Mouse (Mus musculus): Measurements from ENCODE around the gene Pole4.

Pole4 gene

DNA sequence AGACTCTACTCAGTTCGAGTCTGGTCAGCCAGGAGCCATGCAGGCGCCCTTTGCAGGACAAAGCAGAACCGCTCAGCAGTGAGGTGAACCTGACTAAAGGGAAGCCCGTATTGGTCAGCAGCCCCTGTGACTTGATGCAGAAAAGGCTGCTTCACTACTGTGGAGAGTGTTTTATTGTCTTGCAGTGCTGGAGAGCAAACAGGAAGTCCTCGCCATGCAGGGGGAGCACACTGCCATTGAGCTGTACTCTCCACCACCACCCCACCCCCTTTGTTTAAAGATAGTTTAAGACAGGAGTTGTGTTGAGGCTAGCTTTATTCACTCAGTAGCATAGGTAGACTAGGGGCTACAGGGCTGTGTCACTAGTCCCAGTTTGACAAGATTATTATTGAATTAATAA is at the start of gene Pole4:
Pole4 (minus strand) TSS at position 145 of the 400 bp plus-strand sequence.
- DNase-seq (ENCODE audit: low read depth), result no peak

DNA sequence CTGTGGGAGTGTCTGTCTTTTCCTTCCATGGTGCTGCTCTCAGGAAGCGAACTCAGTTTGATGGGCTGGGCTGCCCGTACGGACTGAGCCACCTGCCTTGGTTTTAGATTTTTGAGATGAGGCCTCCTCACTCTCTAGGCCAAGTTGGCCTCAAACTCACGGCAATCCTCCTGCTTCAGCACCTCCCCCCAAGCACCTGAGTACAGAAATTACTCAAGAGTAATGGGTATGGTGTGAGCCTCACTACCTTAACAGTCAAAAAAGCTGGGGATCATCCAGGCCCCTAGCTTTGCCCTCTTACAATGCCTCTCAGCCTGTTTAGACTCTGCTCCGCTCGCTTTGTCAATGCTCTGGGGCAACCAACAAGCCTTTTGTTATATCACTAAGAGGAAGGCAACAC is 49.6 kb upstream of the Pole4 start:
- DNase-seq (ENCODE audit: low read depth), result no peak

DNA sequence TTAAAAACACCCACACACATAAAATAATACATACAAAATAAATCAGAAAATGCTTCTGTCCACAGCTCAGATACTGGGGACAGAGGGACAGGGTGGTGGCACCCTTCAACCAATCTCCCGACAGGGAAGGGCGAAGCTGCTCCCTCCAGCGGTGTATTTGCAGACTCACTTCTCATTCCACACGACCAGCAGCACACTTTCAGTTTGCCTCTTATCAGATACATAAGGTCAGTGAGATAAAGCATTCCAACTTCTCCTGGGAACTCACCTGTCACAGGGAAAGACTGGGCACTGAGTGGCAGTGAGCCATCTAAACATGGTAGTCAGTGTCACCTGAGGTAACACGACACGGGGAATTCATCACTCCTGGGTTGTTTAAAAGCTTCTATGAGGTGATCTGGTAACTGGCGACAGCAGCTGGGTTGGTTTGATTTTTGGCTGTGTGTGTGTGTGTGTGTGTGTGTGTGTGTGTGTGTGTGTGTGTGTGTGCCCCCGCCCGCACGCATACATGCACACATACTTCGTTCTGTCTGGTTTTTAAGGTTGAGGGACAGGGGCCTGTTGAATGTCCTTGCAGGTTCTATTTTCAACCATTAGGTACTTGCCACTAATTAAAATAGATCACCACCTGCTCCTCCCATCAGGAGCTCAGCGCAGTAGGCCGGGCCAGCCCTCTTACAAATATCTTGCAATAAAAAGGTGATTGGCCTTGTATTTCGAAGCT is 48.6 kb upstream of the Pole4 start:
- no peak for DNase-seq (ENCODE audit: low read depth)

DNA sequence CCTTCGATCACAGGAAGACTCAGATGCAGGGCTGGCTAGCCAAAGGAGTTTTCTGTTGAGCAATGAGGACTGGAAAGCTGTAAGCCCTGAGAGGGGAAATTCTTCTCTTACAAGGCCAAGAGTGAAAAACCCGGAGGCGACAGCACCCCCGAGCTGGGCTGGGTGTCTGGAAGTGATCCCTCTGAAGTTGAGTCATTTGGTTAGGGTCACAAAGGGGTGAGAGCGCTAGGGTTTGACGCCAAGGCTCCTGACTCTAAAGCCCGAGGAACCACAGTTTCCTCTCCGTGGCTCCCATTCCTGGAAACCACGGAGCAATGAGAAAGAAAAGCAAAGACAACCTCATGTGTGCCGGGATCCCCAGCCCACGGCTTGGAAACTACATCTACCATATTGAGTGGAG is 47.9 kb upstream of the Pole4 start:
- peak; percentile 77 for DNase-seq (ENCODE audit: low read depth)

DNA sequence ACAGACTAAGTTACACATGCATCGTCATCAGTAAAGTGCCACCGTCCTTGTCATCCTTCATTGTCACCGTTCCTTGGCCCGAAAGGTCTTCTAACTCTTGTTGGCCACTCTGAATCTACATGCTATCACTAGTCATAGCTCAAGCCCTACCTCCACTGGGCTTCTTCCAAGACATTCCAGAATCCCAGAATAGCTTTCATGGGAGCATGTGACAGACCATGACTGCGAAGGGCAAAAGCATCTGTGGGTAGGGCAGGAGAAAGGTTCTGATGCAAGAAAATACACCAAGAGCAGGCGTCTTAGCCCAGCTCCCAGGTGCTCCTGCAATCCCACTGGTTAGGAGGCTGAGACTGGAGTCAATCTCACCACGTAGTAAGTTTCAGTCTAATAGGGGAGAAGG is 46.6 kb upstream of the Pole4 start:
- DNase-seq (ENCODE audit: low read depth), result no peak

DNA sequence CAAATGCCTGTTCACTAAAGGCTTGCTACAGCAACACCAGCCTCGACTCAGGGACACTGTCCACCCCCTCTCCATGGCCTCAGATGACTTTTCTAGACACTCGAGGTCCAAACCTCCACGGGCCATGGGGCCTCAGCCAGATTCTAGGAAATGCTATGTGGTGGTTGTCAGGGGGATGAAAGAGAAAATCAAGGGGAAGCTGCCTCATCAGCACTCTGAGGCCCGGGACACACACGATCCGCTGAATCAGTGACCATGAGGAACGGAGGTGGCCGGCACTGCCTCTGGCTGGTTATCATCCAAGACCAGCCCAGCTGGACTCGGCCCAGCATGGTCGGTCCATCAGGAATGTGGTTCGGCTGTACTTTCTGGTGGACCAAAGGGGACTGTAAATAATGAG is 45.9 kb upstream of the Pole4 start:
- DNase-seq (ENCODE audit: low read depth), result no peak

DNA sequence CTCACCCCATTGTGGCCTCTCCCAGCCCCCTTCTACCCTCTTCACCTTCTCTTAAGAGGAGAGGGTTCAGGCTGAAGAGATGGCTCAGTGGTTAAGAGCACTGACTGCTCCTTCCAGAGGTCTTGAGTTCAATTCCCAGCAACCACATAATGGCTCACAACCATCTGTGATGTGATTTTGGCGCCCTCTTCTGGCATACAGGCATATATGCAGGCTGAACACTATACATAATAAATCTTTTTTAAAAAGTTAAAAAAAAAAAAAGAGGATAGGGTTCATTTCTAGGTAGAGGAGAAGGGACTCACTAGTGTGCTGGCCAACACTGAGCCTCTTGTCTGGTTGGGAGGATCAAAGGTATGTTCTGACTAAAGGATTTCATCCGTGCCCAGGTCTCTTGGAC is 44.9 kb upstream of the Pole4 start:
- DNase-seq (ENCODE audit: low read depth), result no peak

DNA sequence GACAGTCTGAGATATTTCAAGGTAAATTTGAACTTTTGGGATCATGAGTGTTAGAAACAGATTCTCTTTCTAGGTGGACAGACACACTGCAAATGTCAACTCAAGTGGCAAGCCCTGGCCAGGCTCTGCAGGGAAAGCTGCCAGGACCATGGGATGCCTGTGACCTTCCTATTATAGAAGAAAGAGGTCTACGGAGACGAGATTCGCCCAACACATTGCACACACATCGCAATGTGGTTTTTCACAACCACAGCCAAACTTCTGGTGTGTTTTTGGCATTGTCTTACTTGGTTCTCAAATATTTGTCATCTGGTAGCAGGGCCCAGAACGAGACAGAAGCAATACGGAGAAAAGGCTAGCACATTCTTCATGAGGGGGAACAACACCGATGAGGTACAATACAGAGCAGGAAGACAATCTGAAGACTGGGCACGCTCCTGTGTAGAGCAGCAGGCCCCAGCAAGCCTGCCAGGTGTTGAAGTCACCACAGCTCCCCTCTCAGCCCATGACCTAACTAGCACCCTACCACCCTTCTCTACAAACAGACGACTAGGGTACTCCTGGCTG is 43.0 kb upstream of the Pole4 start:
- DNase-seq (ENCODE audit: low read depth), result no peak

DNA sequence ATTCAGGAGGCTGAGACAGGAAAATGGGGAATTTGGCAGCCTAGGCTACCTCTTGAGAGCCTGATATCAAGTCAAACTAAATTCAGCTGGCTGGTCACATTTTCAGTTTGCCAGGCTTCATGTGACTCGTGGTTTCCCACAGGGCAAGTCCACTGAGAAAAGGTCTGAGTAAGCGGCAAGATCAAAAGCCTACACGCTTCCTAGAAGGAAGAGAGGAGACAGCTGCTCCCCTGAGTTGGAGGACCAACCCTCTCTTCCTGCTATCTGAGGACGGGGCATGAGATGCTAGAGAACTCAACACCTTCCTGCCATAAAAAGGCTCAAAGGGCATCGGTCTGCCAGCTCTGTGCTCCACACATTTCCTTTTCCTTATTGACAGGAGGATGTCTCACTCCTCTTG is 41.9 kb upstream of the Pole4 start:
- DNase-seq (ENCODE audit: low read depth), result no peak

DNA sequence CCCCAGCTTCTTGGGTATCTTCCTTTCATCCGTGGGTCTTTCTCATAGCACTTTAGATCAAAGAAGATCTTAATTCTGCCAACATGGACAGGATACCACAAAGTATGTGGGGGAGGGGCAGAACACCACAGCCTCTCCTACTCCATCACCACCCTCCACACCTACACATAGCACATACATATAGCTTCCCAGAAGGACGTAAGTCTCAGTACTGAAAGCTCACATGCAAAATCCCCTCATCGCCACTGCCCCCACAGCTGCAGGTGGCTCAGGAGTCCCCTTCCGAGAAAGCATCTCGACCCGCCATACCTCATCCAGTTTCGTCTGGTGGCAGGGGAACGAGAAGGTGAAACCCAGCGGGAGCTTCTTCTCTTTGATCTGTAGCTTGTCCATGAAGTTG is 39.4 kb upstream of the Pole4 start:
- no peak for DNase-seq (ENCODE audit: low read depth)

DNA sequence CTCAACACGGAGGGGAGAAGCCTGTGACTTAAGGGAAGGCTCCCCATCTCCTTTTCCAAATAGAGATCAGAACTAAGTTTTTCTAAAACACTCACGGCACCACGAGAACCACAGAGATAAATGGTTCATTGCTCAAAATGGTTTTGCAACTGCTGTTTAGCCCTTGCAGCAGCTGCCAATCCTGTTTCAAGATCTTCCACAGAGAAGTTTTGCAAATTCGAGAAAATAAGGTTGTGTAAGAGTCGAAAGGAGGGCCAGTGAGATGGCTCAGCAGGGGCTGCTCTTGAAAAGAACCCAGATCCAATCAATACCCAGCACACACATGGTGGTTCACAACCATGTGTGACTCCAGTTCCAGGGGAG is 36.3 kb upstream of the Pole4 start:
- DNase-seq (ENCODE audit: low read depth), result no peak

DNA sequence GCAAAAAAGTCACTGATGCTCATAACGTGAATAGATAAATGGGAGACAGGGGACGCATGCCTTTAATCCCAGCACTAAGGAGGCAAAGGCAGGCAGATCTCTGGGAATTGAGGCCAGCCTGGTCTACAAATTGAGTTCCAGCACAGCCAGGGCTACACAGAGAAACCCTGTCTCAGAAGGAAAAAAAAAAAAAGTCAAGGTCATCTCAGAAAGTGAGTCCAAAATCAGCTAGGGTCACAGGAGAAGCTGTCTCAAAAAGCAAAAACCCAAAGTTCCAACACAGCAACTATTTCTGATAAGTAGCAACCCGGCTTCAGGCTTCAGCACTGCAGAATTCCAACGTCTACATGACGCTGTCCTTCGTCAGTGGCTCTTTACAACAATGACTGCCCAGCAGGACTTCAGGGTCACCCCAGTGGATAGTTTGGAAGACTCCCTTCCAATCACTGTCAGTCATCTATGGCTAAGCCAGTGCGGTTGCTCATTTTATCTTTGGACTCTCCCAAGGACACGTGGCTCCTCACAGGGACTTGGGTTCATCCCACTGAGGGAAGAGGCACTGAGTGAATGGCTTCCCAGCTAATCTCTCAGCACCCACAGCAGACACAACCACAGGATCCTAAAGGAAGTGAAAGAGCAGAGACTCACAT is 35.8 kb upstream of the Pole4 start:
- DNase-seq (ENCODE audit: low read depth), result no peak

DNA sequence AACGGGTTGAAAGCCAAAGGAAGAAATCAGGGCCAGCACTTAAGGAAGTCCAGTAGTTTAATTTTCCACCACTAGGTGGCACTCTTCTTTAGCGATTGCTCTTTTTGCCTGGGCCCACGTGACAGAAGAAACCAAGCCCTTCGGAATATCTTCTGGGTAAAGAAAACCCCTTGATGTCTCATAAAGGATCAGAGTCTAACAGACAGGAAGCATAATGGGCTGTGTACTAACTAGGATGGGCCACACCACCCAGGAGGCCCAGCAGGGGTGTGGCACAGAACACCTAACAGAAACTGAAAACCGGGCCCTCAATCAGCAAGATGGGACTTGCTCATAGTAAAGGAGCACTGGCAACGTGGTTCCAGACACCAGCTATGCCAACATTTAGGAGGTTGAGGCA is 35.1 kb upstream of the Pole4 start:
- no peak for DNase-seq (ENCODE audit: low read depth)

DNA sequence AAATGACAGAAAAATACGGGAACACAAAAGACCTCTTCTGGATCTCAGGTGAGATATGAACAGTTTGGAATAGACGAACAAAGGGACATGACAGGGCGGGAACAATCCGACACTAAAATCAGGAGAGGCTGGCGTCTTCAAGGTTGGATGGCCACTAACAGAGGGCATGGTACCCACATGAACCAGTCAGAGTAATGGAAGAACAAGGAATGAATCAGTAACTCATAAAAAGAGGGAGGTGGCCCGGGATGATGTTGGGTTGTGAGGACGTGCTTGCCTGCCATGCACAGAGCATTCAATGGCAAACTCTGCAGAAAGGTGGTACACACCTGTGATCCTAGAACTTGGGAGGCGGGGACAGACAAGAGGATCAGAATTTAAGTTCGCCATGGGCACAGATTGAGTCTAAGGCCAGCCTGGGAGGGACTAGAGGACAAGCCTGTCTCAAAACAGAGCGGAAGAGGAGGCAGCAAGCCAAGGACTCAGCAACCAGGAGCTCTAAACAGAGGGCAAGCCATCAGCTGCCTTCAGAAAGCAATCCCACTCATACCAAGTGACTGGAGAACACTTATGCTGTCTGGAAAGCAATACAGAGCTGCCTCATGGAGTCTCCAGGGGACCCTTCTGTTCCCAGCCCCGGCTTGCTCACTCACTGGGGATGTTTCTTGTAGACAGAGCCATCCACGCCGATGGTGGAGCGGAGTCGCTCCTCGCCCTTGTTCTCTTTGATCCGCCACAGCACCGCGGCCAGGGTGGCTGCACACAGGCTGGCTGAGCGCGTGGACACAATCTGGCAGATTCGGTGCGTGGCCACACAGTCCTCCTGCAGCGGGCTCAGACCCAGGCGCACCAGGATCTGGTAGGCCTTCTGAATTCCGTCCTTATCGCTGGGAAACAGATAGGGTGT is 32.7 kb upstream of the Pole4 start:
- DNase-seq (ENCODE audit: low read depth), result no peak

DNA sequence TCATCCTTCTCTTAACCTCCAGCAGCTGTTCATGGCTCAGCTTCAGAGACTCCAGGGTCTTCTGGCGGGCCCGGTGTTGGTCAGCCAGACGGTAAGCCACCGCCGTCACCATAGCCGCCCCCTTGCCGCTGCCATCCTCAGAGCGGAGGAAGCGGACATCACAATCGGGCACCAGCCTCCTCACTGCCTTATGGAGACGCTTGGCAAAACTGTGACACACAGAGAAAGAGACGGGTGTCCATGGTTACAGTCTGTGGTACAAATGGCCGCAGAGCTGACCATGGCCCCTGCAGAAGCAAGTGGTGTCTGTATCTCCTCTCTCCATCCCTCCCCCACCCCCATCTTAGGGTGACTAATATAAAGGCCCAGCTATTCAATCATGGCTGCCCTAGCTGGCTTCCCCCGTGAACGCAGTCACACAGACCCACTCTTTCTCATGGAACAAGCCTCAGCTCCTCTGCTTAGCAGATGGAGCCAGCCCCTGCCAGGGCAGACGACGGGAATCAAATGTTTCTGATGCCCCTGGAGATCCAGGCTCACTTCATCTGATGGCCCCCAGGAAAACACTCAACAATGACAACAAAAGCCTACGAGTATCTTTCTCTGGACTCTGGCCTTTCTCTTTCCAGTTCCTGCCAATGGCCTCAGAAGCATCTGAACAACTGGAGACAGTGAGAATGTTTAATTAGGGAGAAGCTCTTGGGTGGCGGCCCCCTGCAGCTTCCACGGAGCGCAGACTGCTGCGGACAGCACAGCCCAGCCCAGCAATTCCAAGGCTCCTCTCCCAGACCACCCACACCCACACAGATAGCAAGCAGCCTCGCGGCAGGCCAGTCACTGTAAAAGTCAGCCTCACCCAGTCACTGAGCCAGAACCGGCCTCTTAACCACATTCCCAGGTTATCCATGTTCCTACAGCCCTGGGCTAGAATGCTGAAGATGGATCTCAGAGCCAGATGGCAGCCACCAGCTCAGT is 31.7 kb upstream of the Pole4 start:
- DNase-seq (ENCODE audit: low read depth), result no peak

DNA sequence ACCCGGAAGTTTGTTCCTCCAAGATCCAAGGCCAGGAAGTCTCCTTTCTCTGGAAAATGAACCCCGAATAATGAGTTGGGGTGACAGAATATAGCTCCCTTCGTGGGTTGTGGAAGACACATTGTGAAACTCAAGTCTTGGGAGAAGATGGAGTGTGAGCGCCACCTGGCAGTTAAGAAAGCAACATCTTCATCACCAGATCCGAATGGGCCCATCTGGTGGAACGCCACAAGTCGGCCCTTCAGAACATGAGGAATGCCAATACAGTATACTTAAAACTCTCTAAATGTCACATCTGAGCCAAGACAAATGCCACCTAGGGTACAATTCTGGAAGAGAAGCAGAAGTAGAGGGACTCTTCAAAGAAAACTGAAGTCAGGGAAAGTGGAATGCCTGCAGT is 30.2 kb upstream of the Pole4 start:
- DNase-seq (ENCODE audit: low read depth), result no peak

DNA sequence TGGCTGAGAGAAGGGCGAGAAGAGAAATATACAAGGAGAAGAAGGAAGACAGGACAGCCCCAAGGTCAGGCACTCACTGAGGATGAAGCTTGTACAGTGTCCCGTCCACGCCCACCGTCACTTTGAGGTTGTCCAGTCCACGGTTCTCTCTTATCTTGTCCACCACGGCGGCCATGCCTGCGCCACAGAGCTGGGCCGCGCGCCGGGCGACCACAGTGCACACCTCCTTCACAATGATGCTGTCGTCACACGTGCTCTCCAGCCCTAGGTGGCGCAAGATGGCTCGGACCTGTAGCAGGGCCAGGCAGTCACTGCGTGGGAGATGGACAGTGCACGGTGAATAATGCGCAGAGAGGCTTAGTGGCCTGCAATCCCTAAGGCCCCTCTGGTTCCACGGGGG is 23.5 kb upstream of the Pole4 start:
- no peak for DNase-seq (ENCODE audit: low read depth)

DNA sequence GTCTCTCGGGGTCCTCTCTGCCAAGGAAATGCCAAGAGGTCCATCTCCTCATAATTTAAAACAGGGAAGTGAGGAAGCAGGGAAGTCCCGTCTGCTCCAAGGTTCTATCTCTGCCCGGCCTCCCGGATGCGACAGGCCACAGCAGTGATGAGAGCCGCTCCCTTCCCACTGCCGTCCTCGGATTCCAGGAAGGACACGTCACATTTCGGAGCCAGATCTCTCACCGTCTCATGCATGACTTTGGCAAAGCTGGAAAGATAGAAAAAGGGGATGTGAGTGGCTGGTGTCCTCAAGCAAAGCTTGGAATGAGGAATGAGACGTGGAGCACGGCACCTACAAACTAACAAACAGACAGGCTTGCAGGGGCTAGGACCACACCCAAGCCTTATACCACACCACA is 22.0 kb upstream of the Pole4 start:
- DNase-seq (ENCODE audit: low read depth), result no peak

DNA sequence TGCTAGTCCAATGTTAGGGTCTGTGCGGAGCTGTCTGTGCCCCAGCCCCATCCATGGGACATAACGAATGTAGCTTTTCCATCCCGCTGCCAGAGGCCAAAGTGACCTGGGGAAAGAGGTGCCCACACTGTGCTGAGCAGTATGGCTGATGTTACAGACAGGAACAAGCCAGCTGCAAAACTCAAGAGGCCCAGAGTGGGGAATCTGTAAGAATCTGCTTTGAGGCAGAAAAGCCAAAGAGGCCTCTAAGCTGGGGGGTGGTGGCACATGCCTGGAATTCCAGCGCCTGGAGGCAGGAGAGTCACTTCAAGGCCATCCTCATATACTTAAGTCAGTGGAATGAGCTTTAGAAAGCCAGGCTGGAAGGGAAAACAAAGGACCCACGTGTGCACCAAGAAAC is 18.2 kb upstream of the Pole4 start:
- DNase-seq (ENCODE audit: low read depth), result no peak

DNA sequence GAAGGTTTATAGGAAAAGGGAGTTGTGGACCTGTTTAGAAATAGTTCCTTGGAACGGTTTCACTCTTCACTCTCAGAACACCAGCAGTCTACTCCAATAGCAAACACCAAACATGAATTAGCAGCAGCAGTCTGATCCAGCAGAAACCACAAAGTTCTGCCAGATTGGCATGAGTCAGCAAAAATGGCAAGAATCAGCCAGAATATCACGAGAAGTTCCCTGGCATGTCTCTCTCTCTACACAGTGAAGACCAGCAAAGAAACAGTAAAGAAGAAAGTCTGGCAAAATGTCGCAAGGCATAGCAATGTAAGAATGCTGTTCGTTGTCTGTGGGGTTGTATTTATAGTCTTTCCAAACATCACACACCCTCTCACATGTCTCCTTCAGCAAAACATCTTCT is 11.0 kb upstream of the Pole4 start:
- DNase-seq (ENCODE audit: low read depth), result peak; percentile 93

DNA sequence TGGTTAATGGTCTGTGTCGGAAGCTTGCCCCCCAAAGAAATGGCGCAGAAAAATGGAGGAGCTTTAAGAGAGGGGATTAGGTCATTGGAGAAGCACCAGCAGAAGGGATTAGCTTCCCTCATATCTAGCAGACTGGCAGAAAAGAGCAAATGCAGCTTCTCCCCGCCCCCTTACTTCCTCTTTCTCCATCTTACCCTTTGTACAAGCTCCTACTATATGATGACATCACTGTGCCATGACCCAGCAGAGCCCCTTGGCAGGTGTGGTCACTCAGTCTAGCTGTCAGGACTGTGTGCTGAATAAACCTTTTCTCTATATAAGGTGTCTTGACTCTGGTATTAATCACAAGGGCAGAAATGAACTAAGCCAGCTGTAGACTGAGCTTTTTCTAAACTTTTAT is 10.5 kb upstream of the Pole4 start:
- peak; percentile 43 for DNase-seq (ENCODE audit: low read depth)

DNA sequence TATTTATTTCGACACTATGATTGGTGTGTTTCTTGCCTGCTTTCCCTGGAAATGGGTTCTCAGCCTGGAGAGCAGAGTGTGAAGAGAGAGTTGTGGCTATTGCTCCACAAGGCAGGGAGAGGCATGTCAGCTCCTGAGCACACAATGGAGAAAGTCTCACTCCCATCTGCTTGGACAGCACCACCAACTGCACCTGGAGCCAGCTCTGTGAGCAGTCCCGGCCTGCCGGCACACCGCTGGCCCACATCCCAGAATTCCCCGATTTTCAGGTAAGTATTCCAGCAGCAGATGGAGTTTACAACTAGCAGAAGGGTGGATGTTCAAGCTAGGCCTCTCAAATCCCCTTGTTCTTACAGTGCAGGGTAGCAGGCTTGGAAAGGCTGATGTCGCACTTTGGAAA is 10.1 kb upstream of the Pole4 start:
- no peak for DNase-seq (ENCODE audit: low read depth)
